Mouse (Mus musculus) ES-E14 (cell line): Measurements from ENCODE around the gene L2hgdh.

Experiments used
- HCFC1 ChIP-seq: IDR thresholded peaks from 2 replicates; pipeline ENCODE4 v1.6.1; 2012; ENCODE audit warnings: low read length, inconsistent platforms, borderline replicate concordance; ENCODE audit not compliant: insufficient read depth
- MAFK ChIP-seq: IDR thresholded peaks from 2 replicates; pipeline ENCODE4 v1.6.1; 2014; ENCODE audit warnings: mild to moderate bottlenecking, low read depth, low read length, inconsistent platforms; ENCODE audit not compliant: insufficient read depth
- ZC3H11A ChIP-seq: IDR thresholded peaks from 2 replicates; pipeline ENCODE4 v1.6.1; 2012; ENCODE audit warnings: low read depth, mild to moderate bottlenecking, inconsistent platforms, low read length, borderline replicate concordance
- ZNF384 ChIP-seq: IDR thresholded peaks from 2 replicates; pipeline ENCODE4 v1.6.1; 2012; ENCODE audit warnings: low read depth, low read length, inconsistent platforms

GRCm38 (mm10) chr12:69682788-69683419 lies 41.8 kb downstream of the L2hgdh start:
- TF ChIP-seq MAFK (no peak), HCFC1 (no peak), ZC3H11A (no peak), ZNF384 (no peak)
